Mouse (Mus musculus): ENCODE measurements around the gene Cacna2d2. TPM values are rescaled to one million over a fixed set of nuclear protein-coding genes. Genes with fewer than 3 reads are reported as not detected.

Cacna2d2 gene
- 0.14 TPM for polyA plus RNA-seq (2014; fragmentation: Illumina TruSeq; extraction: RNeasy Lipid Tissue Mini Kit (QIAGEN cat#74804); ENCODE audit: insufficient read depth, low read depth, low replicate concordance)

GRCm38 (mm10) chr9:107399491-107399971, at the start of gene Cacna2d2:
Gene Cacna2d2, plus strand, starts transcription at chr9:107399612.

GRCm38 (mm10) chr9:107533791-107534407, 134.5 kb downstream of the Cacna2d2 start, which contains the start of gene Tmem115:
Gene Tmem115, plus strand, starts transcription at chr9:107533945.

GRCm38 (mm10) chr9:107541474-107542351, 142.3 kb downstream of the Cacna2d2 start, which contains the start of the genes Cyb561d2 and Nprl2:
Gene Cyb561d2, minus strand, starts transcription at chr9:107542193.
Gene Nprl2, plus strand, starts transcription at chr9:107542226.

GRCm38 (mm10) chr9:107547026-107547425, 147.6 kb downstream of the Cacna2d2 start, which contains the start of gene Zmynd10:
Gene Zmynd10, plus strand, starts transcription at chr9:107547298.

GRCm38 (mm10) chr9:107551117-107551889, 151.9 kb downstream of the Cacna2d2 start, which contains the start of gene Rassf1:
Gene Rassf1, plus strand, starts transcription at chr9:107551555.

GRCm38 (mm10) chr9:107563029-107563581, 163.7 kb downstream of the Cacna2d2 start, which contains the start of gene Tusc2:
Gene Tusc2, plus strand, starts transcription at chr9:107563255.

GRCm38 (mm10) chr9:107567702-107568319, 168.4 kb downstream of the Cacna2d2 start, which contains the start of gene Hyal2:
Gene Hyal2, plus strand, starts transcription at chr9:107567945.

GRCm38 (mm10) chr9:107576357-107577107, 177.1 kb downstream of the Cacna2d2 start, which contains the start of gene Hyal1:
Gene Hyal1, plus strand, starts transcription at chr9:107576927.

GRCm38 (mm10) chr9:107578587-107578986, 179.2 kb downstream of the Cacna2d2 start, which contains the start of gene Naa80:
Gene Naa80, plus strand, starts transcription at chr9:107578887.

Other genes starting within 250 kb of the Cacna2d2 start
- gene Dock3, start 167.7 kb upstream of the Cacna2d2 start, polyA plus RNA-seq (2014; fragmentation: Illumina TruSeq; extraction: RNeasy Lipid Tissue Mini Kit (QIAGEN cat#74804); ENCODE audit: insufficient read depth, low read depth, low replicate concordance) = not detected
- gene Mapkapk3, start 109.7 kb upstream of the Cacna2d2 start, polyA plus RNA-seq (2014; fragmentation: Illumina TruSeq; extraction: RNeasy Lipid Tissue Mini Kit (QIAGEN cat#74804); ENCODE audit: insufficient read depth, low read depth, low replicate concordance) = 15.6 TPM
- 19.9 TPM for gene Cish, start 103.6 kb upstream of the Cacna2d2 start, polyA plus RNA-seq (2014; fragmentation: Illumina TruSeq; extraction: RNeasy Lipid Tissue Mini Kit (QIAGEN cat#74804); ENCODE audit: insufficient read depth, low read depth, low replicate concordance)
- 8.4 TPM for gene Hemk1, start 61.3 kb upstream of the Cacna2d2 start, polyA plus RNA-seq (2014; fragmentation: Illumina TruSeq; extraction: RNeasy Lipid Tissue Mini Kit (QIAGEN cat#74804); ENCODE audit: insufficient read depth, low read depth, low replicate concordance)
- gene 6430571L13Rik, start 59.0 kb upstream of the Cacna2d2 start, polyA plus RNA-seq (2014; fragmentation: Illumina TruSeq; extraction: RNeasy Lipid Tissue Mini Kit (QIAGEN cat#74804); ENCODE audit: insufficient read depth, low read depth, low replicate concordance) = 0.11 TPM
- 22.6 TPM for gene Tmem115, start 134.3 kb downstream of the Cacna2d2 start, polyA plus RNA-seq (2014; fragmentation: Illumina TruSeq; extraction: RNeasy Lipid Tissue Mini Kit (QIAGEN cat#74804); ENCODE audit: insufficient read depth, low read depth, low replicate concordance)
- 16.0 TPM for gene Cyb561d2, start 142.6 kb downstream of the Cacna2d2 start, polyA plus RNA-seq (2014; fragmentation: Illumina TruSeq; extraction: RNeasy Lipid Tissue Mini Kit (QIAGEN cat#74804); ENCODE audit: insufficient read depth, low read depth, low replicate concordance)
- gene Nprl2, start 142.6 kb downstream of the Cacna2d2 start, polyA plus RNA-seq (2014; fragmentation: Illumina TruSeq; extraction: RNeasy Lipid Tissue Mini Kit (QIAGEN cat#74804); ENCODE audit: insufficient read depth, low read depth, low replicate concordance) = 20.2 TPM
- gene Zmynd10, start 147.7 kb downstream of the Cacna2d2 start, polyA plus RNA-seq (2014; fragmentation: Illumina TruSeq; extraction: RNeasy Lipid Tissue Mini Kit (QIAGEN cat#74804); ENCODE audit: insufficient read depth, low read depth, low replicate concordance) = 11.5 TPM
- 48.4 TPM for gene Rassf1, start 151.9 kb downstream of the Cacna2d2 start, polyA plus RNA-seq (2014; fragmentation: Illumina TruSeq; extraction: RNeasy Lipid Tissue Mini Kit (QIAGEN cat#74804); ENCODE audit: insufficient read depth, low read depth, low replicate concordance)
- gene Tusc2, start 163.6 kb downstream of the Cacna2d2 start, polyA plus RNA-seq (2014; fragmentation: Illumina TruSeq; extraction: RNeasy Lipid Tissue Mini Kit (QIAGEN cat#74804); ENCODE audit: insufficient read depth, low read depth, low replicate concordance) = 34.0 TPM
- gene Hyal2, start 168.3 kb downstream of the Cacna2d2 start, polyA plus RNA-seq (2014; fragmentation: Illumina TruSeq; extraction: RNeasy Lipid Tissue Mini Kit (QIAGEN cat#74804); ENCODE audit: insufficient read depth, low read depth, low replicate concordance) = 90.7 TPM
- 7.3 TPM for gene Hyal1, start 177.3 kb downstream of the Cacna2d2 start, polyA plus RNA-seq (2014; fragmentation: Illumina TruSeq; extraction: RNeasy Lipid Tissue Mini Kit (QIAGEN cat#74804); ENCODE audit: insufficient read depth, low read depth, low replicate concordance)
- 23.3 TPM for gene Naa80, start 179.3 kb downstream of the Cacna2d2 start, polyA plus RNA-seq (2014; fragmentation: Illumina TruSeq; extraction: RNeasy Lipid Tissue Mini Kit (QIAGEN cat#74804); ENCODE audit: insufficient read depth, low read depth, low replicate concordance)
- 0.70 TPM for gene Hyal3, start 181.2 kb downstream of the Cacna2d2 start, polyA plus RNA-seq (2014; fragmentation: Illumina TruSeq; extraction: RNeasy Lipid Tissue Mini Kit (QIAGEN cat#74804); ENCODE audit: insufficient read depth, low read depth, low replicate concordance)
- gene Ifrd2, start 188.0 kb downstream of the Cacna2d2 start, polyA plus RNA-seq (2014; fragmentation: Illumina TruSeq; extraction: RNeasy Lipid Tissue Mini Kit (QIAGEN cat#74804); ENCODE audit: insufficient read depth, low read depth, low replicate concordance) = 13.8 TPM
- gene Sema3b, start 209.6 kb downstream of the Cacna2d2 start, polyA plus RNA-seq (2014; fragmentation: Illumina TruSeq; extraction: RNeasy Lipid Tissue Mini Kit (QIAGEN cat#74804); ENCODE audit: insufficient read depth, low read depth, low replicate concordance) = 23.9 TPM
- 294 TPM for gene Gnai2, start 235.8 kb downstream of the Cacna2d2 start, polyA plus RNA-seq (2014; fragmentation: Illumina TruSeq; extraction: RNeasy Lipid Tissue Mini Kit (QIAGEN cat#74804); ENCODE audit: insufficient read depth, low read depth, low replicate concordance)